Mouse (Mus musculus) right cerebral cortex, adult 18-20 months (tissue): Measurements from ENCODE around the gene Dusp22.

Source experiments
- DNase-seq: peaks from one replicate; pipeline ENCODE4 v3.0.0; 2022; ENCODE audit warnings: mixed read lengths

The Dusp22 gene

DNA sequence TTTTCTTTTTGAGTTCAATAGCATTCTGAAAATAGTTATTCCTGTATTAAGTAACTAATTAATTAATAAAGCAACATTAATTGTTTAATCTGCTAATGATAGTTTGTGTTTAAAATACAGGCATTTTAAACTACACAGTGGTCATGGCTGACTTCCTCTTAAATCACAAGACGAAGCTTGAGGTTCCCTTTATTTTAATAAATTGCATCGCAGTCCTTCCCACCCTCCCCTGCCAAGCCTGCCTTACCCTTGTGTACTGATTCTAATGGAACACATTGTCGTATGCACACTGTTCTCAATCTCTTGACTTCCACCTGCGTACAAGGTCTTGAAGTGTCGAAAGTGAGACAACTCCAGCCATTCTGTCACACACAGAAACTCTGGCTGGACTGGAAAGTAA is 14.1 kb downstream of the Dusp22 start:
- no peak for DNase-seq

DNA sequence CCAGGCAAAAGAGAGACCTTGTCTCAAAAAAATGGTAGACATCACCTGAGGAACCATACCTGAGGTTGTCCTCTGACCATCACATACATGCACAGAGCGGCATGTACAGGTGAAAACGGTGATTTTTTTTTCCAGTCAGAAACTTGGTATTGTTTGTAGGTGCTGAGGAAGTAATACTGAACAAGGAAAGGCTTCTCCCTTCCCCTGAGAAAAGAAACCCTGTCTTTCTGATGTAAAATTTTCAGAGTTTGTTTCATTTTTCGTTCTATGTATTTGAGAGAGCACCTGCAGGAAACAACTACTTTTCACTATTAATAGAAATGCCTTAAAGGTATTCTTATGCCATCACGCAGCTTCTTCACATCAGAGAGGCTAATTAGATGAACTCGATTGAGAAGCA is 19.0 kb downstream of the Dusp22 start:
- no peak for DNase-seq

DNA sequence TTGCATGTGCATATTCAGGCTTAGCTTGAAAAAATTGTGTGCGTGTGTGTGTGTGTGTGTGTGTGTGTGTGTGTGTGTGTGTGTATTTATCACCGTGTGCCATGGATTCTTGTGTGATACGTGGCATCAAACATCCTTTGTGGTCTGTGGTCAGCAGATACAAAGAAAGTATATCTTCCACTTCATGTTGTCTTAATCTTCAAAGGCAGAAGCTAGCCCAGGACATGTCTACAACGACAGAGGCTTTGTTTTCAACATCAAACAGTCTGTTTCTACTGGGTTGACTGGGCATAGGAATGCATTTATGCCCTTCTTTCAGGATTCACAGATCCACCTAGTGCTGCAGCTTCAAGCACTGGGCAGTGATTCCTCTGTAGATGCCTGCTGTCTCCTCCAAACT is 22.1 kb downstream of the Dusp22 start:
- DNase-seq = no peak

DNA sequence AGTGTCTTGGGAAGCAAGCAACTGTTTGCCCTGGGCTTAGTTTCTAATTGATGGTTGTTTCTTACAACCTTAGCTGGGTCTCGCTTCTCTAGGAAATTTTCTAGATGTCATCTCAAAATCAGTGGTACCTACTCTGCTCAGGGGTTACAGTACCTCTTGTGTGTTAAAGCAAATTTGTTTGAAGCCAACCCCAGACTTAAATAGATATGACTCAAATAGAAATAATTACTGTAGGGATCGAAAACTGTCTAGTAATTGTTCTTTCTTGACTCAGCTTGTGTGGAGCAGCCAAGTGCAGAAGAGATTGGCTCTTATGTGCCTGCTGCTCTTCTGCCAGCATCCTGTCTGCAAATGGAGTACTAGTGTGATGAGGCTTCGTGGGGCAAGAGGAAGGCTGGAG is 22.5 kb downstream of the Dusp22 start:
- no peak for DNase-seq

DNA sequence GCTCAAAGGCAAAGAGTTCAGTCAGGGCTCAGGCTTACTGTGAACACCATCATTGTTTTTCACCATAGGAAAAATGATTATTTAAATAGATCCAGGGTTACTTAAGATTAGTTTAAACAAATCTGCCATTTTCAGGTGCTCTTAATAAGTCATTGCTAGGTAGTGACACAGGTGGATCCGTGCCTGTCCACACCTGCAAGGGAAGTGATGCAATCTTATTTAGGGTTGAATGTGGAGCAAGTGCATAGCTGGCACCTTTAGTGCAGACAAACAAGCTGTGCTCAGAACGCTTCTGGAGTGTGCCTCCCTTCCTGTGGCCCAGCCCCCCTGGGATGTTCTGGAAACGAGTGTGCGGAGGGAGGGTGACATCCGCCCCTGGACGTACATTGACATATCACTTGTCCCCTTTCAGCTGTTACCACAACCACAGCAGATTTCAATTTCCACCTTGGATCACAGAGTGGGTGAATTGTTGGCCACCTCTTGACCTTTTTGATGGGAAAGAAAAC is 24.9 kb downstream of the Dusp22 start:
- no peak for DNase-seq

DNA sequence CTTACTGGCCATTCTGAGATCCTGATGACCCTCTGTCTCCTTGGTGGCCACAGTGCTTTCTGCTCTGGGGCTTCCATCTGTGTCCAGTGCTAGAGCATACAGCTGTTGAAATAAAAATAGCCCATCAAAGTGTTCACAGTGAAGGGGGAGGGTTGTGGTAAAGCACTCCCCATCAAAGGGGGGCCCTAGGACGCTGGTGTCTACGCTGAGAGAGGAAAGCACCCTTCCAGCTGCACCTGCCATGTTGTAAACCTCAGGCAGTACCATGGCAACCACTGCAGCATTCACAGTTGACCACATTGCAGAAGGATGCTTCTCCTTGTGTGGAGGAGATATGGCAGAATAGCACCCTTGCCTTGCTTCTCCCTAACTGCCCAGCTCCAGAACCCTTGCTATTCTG is 26.2 kb downstream of the Dusp22 start:
- no peak for DNase-seq

DNA sequence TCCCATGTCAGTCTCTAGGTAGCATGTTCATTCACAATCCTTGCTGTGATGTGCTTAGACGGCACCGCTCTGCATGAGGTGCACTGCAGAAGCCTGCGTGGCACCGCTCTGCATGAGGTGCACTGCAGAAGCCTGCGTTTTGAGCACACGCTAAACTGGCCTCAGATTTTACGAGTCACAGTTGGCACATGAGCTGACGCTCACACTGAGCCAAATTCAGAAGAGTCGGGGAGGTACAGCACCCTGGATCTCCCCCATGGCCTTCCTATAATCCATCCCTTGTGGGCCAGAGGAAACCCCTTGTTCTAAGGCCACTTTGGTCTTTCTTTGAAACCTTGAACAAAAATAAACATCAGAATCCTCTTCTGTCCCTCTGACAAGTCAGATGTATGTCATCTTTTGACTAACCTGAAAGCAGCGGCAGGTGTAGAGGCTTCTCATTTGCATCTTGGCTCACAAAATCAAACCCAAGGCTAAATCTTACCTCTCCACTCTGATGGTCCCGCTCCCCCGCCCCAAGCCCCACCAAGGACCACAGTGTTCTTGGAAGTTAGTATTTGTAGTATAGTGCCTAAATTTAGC is 28.3 kb downstream of the Dusp22 start:
- DNase-seq = no peak

DNA sequence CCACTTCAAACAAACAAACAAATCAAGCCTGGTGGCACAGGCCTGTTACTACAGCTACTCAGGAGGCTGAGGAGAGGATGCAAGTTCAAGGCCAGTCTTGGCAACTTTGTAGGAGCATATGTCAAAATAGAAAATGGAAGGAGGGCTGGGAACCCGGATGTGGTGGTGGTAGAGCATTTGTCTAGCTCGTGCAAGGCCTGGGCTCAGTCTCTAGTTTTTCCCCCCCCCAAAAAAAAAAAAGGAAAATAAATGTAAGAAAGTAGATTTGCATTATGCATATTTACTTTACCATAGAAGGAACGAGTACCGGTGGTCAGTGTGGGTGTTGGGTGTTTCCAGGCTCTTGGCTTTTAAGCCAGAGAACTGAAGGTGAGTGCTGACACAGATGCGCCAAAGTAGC is 29.7 kb downstream of the Dusp22 start:
- DNase-seq = no peak

DNA sequence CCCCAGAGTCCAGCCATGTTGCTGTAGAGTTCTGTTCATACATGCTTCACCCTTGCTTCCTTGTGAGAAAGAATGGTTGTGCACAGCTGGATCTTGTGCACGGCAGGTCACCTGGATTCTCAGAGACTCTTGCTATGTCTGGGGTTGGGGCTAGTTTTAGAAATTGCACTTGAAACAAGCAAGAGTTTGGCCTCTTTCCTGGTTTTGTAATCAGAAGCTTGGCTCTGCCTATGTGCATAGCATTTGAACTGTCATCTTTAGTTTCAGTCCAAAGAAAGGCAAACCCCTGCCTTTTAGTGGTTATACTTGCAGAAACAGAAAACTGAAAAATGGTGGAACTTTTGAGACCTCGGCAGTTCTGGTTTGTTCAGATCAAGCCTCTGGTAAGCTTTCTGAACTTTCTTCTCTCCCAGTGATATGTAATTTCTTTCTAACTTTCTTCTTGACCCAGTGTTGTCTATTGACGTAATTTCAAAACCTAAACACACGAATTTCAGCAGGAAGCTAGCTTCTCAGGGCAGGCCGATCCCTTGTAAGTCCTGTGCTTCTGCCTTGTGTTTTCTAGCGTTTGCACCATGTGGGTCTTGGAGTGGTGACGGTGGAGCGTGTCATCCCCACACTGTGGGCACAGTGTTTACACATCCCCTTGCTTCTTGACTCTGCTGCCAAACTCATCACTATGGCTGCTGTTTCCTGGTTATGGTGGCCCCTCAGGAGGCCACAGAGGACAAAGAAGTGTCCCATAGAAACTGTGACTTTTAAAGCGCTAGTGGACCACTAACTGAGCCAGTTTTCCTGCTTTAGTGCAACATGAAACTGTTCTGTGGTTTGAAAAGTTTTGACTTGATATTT is 31.9 kb downstream of the Dusp22 start:
- DNase-seq = no peak

DNA sequence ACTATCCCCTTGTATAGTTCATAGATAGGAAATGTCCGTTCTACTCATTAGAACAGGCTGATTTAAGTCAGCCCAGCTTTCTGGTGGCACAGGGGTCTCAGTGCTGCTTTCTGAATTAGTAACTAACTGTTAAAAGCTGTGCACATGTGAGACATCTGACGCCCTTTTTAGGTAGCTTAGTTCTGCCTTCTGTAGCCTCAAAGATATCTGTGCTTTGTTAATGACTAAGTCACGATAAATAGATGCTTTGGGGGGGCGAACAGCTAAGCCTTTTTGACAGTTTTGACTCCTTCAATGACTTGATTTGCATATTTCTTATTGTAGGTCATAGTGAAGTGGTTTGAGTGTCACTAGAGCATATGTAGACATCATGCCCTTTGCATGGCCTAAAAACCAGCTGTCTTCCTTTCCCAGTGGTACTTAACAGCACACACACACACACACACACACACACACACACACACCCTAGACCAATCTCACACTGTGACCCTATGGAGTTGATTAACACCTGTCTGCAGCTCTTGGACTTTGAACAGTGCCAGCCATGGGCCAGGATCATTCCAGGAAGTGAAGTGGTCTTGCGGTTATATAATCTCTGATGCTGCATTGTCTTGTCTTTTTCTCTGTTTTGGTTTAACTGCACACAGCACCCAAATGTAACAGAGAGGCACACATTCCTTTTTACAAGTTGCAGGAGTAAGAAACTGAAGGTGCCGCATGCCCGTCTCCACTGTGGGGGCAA is 33.0 kb downstream of the Dusp22 start:
- no peak for DNase-seq

DNA sequence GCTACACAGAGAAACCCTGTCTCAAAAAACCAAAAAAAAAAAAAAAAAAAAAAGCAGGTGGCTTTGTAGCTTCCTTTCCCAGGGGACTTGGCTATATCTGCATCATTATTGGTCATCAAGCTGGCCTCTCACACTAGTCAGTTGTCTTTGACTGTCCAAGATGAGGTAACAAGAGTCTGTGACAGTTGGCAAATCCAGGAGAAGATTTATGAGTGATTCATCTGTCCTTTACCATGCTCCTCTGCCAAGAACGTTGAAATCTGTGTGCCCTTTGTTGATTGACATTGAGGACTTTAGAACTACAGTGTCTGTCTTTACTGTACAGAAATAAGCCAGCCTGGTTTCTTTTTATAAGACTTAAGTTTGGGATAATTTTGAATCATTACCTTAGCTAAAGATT is 35.4 kb downstream of the Dusp22 start:
- DNase-seq = no peak

DNA sequence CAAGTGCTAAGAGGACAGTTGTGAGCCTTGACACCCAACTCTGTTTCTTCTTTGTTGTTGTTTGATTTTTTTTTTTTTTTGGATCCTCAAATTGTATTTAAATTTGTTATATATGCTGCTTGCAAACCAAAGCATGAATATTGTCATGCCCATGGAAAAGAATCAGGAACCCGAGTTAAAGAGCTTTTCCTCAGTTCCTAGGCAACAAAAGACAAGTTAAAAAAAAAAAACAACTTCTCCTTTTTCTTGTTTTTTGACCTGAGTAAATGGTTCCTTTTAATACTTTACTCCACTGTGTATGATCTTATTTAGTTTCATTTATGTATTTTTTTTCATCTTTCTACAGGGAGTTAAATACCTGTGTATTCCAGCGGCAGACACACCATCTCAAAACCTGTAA is 36.1 kb downstream of the Dusp22 start:
- DNase-seq = no peak

DNA sequence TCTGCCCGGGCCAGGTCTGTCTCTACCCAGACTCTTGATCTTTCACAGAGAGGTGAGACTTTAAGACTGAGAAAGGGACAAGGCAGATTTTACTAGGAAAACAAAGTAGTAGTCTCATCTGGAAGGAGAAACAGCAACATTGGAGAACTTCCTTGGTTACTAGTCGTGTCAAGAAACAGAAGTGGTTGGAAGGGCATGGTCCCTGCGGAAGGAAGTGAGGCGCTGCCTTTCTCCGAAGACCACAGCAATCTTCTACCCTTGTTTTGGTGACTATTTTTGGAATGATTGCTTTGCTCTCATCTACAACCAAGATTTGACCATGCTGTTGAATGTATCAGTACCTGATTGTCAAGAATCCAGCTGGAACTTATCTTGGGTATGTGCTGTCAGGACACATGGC is 38.1 kb downstream of the Dusp22 start:
- DNase-seq = no peak

DNA sequence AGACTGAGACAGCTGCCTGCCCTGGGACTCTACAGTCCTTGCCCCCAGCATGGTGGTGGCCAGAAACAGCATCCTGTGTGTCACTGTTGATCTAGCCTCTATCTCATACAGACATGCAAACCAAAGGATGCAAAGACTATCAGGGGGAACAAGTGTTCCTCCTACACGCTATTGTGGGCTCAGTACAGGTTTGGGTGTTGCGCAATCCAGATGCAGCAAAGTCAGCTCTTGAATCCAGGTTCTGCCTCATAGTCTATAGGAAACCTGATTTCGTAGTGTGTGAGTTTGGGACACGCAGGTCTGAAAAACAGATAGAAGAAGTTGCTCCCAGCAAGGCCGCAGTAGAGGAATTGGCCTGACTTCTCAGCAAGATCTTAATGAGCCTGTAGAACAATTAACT is 42.9 kb downstream of the Dusp22 start:
- no peak for DNase-seq

DNA sequence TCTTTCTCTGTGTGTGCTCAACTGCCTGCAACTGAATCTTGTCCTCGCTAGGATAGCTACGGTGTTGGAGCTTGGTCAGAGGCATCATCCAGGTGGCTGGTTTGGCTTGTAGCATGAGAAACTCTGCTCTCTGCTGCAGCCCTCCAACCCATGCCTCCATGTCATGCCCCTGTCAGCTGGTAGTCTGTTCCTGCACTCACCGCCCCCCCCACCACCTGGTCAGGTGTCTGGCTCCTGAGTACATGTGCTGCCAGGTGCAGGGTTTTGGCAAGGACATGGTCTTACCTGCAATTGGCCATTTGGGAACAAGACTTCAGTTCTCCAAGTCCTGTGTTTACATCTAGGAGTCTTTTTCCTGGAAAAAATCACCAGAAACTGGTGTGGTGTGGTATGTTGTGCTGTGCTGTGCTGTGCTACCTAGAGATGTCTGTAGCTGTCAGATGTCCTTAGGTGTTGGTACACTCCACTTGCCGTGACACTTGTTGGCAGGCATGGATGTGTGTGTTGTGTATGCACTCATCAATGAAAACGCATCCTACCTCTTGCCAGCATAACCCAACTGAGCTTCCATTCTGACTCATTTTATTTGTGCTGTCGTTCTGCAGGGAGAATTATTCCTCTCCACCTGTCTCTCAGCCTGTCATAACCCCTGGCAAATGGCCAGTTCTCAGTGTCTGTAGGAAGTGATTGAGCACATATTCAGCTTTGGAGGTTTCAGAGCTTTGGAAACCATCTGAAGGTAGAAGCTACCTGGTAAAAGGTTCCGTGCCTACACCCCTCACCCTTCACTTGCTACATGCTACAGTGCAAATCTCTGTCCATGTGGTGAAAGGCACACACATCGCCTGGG is 44.7 kb downstream of the Dusp22 start:
- DNase-seq = no peak

DNA sequence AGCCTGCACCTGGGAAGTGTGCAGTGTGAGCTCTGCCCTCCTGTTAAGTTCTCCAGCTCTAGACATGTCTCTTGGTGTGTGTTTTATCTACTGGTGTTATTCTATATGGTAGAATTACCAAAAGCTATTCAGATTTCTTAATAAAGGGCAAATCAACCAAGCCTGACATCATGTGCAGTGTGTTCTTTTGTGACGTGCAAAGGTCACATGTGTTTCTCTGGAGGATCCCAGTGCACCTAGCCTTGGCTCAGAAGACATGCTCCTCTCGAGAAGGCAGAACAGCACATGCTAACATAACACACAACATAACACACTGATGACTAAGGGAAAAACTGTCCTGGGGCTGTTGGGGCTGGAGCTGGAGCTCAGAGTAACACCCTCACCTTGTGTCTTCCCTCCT is 51.3 kb downstream of the Dusp22 start:
- no peak for DNase-seq

DNA sequence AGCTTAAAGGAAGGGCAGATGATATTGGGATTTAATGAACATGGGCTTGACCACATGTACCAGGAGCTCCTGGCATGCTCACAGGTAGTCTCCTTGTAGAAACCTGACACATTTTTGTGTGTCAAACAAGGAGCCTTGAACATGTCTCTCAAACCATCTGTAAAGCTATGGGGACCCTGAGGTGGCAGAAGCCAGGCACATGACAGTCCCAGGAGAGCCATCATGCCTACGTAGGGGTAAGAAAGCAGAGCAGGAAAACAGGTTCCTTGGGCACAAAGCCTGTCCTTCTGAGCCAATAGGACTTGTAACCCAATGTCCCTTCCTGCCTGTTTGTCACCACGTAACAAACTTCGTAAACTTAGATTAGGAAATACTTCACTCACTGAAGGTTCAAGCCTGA is 51.9 kb downstream of the Dusp22 start:
- DNase-seq = no peak

DNA sequence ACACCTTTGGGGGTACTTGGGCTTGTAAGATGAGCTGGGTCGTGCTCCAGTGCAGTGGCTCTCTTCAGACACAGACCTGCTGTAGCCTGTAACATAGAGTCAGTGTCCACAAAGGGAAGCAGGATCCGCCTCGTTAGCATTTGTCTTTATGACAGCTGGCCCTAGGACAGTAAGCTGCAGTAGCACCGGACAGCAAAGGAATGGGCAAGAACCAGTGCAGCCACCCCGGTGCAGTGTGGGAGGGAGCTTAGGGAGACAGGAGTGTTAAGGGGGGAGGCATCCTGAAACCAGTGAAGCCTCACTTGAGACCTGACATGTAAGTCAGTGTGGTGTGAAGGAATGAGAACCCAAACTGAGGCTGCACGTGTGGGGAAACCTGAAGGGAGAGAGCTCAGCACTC is 52.5 kb downstream of the Dusp22 start:
- no peak for DNase-seq

DNA sequence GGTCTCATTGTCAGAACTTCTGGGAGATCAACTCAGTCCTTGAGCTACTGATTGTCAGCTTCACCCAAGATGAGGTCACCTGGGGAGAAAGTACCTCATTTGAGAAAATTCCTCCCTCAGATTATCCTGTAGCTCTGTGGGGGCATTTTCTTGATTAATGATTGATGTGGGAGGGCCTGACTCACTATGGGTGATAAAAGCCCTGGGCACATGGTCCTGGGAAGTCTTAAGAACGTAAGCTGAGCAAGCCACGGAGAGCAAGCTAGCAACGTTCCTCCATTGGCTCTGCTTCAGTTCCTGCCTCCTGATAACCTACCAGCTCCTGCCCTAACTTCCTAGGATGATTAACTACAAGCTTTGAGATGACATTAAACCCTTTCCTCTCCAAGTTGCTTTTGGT is 53.8 kb downstream of the Dusp22 start:
- DNase-seq = no peak

DNA sequence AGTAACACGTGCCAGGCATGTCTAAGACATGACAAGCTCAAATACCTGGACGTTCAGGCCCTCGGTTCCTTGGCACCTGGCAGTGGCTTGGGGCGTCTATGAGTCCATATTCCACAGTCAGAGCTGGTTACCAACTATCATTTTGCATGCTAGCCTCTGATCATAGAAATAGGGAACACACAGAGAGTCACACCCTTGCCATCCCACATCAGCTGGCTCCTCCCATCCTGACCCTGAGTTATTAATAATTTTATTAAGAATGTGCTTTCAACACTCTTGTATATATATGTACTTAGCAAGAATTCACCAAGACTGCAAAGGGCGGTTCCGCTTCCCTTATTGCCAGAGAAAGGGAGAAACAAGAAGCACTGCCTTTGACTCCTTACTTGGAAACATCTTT is 54.8 kb downstream of the Dusp22 start:
- no peak for DNase-seq

DNA sequence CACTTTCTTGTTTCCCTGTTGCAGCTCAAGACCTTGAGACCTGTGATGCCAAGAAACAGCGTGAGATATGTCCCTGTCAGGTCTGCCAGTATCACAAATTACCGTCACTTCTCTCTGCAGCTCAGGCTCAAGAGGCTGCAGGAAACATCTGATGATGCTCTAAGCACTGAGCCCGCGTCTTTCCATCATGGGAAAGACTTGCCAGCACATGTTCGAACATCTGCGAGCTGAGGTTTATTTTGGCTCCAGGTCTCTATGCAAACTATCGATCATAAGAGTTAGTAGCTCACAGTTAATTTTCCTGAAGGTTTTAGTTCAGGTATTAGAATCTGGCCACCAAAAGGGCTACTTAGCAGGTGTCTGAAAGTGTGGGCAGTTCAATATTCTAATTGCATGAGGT is 55.3 kb downstream of the Dusp22 start:
- DNase-seq = no peak

DNA sequence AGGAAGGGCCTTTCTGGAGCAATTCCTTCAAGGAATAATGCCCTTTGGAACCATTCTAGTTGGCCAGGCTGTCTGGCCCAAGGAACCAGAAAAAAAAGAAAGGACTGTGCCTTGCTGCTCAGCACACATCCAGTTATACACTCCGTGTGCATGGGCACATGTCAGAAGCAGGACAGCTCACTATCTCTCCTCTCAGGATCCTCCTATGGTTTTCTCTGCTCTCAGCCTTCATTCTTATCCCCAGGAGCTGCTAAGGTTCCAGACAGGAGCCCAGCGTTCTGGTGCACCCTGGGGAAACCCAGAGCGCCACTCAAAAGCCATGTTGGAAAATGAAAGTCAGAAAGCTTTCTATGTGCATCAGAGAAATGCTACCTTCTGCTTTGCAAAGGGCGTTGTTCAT is 55.8 kb downstream of the Dusp22 start:
- no peak for DNase-seq

DNA sequence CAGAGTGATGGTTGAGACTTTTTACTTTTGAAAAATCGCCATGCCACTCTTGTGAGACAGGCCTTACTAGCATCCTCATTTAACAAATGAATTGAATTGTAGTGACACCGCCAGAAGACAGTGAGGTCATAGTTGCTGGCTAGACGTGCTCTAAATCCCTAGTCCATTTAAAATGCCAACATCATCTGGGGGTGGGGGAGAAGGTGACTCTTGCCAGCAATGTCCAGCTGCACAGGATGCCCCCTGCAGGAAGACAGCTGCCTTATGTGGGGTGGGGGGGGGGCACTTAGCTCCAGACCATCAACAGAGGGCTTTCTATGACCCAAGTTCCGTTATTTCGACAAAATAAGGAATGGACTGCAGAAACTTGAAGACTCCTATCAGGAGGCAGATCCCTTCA is 56.8 kb downstream of the Dusp22 start:
- DNase-seq = no peak
